Mouse (Mus musculus) brain, adult 10 weeks (tissue): ENCODE results near the gene Camta1. TPM values are rescaled to one million over a fixed set of nuclear protein-coding genes. Genes with fewer than 3 reads are reported as not detected.

Experiments
- polyA plus RNA-seq: library from polyadenylated mRNA; stranded (reverse); fragments of 350-450 nt; fragmentation: Illumina TruSeq; extraction: RNeasy Lipid Tissue Mini Kit (QIAGEN cat#74804); gene quantifications from one replicate; pipeline ENCODE4 v1.2.3, GENCODE M21; 2015; ENCODE audit warnings: low read depth, low replicate concordance

The Camta1 gene
- polyA plus RNA-seq = 179 TPM

DNA sequence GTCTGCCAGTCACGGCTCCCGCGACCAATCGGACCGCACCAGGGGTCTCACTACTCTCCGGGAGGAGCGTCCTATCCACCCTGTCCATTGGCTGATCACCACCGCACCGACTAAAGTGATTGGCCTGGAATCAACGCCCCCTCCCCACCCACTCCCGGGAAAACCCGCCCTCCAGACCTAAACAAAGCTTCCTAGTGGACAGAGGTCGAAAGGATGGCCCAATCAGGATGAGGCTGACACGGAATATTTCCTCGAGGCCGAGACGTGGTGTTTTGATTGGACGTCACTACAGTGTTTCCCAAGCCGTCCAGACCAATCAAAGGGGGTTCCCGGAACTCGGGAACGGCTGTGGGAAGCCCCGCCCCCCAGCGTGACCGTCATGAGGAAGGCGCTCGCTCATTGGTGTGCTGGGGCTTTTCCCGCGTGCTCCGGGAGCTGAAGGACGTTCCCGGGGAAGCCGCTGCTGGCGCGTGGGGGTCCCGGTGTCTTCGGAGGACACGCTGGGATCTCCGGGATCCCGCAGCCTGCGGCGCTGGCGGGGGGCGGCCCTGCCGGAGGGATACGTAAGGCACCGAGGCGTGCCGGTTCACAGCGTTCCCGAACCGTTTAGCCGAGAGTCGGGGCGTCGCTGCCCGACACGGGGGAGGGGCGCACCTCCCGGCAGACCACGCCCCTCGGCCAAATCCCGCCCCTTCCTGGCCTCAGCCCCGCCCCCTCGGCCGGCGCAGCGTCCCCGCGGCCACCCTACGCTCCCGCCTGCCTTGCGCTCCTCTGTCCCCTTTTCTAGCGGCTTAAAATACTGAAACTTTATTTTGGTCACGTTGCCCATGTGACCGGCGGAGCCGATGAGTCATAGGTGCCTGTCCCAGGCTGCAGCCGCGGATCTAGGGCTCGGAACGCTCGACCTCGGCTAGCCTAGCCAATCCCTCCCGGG lies at the start of gene Camta1:
Gene Camta1, minus strand, starts transcription at position 71 of the 934 bp plus-strand sequence.

DNA sequence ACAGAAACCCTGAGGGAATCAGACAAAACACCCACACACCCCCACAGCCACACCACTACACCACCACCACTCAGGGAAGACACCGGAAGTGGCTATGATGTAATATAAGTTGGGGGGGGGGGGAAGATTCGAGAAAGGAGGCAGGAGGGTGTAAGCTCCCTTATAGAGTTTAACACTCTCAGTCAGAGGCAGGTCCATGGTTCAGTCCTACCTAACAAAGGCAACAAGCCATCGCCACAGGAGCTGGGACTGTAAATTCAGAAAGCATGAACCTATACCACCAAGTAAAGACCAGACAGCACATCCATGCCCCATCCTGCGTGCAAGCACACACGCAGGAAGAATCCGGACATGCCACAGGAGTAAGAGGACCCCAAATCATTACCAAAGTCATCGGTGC lies 772.4 kb downstream of the Camta1 start, which contains the start of gene Gm13090:
Gene Gm13090, plus strand, starts transcription at position 301 of the 400 bp plus-strand sequence.

DNA sequence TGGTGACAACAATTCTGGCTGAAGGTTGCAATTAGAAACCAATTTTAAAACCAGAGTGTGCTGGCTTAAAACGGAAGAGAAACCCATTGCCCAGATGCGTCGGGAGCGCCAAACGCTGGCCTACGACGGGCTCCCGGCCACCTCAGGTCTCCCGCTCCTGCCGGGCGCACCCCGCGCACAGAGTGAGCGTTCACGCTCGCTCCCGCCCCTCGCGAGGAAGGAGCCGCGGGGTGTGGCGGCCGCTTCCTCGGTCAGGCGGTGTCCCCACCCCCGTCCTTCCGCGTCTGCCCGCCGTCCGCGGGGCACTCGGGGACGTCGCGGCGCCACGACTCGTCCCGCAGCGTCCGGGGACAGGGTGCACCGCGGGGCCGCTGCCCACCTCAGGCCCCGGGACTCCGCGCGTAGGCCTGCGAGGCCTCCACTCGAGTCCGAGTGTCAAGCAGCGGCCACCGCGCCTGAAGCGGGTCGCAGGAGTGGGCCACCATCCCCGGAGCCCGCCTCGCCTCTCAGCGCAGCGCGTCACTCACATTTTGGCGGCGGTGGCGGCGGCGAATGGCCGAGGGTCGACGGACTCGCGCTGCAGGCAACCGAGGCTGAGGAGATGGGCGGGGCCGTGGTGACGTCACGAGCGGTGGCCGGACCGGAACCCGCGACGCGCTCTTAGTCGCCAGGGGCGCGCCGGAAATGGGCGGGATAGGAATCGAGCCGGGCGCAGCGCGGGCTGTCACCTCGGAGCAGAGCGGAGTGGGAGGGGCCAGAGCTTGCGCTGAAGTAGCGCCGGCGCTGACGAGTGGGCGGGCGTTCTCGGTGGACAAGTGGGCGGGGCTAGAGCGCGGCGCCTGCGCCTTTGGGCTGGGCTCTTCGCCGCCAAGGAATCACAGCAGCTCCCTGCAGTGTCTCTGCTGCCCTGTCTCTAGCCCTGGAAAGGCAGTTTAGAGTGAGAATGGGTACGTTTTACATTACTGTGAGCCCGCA lies 804.0 kb downstream of the Camta1 start, which contains the start of gene Vamp3:
Gene Vamp3, minus strand, starts transcription at position 617 of the 975 bp plus-strand sequence.

DNA sequence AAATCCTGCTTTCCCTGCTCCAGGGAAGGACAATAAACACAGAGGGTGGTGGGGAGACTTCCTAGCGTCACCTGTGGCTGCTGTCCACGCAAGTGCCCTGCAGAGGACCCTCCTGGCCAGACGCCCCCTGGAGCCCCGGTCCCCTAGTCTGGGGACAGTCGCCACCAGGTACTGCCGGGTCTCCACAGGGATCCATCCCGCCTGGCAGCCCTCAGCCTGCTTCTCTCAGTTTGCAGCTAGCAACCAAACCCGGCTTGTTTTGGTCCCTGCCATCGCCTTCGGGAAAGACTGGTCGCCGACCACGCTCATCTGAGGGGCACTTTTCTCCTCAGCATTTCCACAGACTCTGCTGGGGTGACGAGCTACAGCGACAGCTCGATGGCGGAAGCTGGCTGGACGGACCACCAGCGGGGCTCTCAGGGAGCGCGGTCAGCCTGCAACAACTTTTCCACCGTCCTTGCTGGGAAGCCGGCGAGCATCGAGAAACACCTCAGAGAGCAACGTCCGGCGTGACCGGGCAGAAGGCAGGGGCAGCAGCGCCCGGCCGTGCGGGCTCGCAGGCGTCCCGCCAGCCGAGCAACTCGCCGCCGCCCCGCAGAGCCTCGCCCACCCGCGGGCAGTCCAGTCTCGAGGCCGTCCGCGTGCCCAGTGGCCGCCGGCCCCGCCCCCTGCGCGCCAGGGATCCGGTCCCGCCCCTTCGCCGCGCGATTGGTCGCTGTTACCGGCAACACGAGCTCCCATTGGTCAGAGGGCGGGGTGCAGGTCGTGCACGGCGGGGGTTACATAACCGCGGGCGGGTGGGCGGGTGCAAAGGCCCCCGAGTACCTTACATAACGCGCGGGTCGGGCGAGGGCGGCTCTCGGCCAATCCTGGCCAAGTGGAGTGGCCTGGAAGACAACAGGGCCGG lies 817.4 kb downstream of the Camta1 start, which contains the start of gene Per3:
Gene Per3, minus strand, starts transcription at position 629 of the 907 bp plus-strand sequence.

DNA sequence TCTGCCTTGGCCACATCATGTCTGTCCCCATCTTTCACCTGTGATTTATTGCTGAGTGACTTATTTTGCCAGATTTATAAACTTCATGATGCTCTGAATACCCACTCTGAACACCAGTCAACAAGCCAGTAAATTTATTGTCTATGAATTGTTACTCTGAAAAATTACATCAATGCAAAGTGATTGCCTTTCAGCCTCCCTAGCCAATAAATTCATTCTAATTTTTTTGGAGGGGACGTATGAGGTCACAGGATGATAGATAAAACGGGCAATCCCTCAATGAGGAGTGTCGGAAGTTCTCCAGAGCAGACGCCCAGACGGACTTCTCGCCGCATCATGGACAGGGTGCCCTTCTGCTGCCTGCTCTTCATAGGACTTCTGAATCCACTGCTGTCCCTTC lies 864.9 kb downstream of the Camta1 start, which contains the start of gene Uts2:
Gene Uts2, plus strand, starts transcription at position 301 of the 400 bp plus-strand sequence.

DNA sequence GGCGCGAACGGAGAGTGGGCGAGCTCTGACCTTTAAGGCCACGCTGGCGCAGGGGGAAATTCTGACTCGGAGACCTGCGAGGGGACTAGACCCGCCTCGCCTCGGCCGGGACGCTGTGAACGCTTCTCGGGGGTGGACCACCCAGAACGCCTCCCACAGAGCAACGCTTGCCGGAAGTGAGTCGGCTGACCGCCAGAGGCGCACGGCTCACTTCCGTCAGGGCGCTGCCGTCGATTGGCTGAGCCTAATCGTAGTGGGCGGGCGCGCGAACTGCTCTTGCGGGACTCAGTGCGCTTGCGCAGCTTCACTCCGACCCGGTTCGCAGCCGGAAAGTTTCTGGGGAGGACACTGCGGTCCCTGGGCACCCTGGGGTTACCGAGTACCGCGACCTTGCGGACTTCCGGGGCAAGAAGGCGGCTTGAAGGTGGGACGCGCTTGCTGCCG lies 947.4 kb downstream of the Camta1 start, which contains the start of the genes Park7 and Tnfrsf9:
Gene Park7, minus strand, starts transcription at position 148 of the 444 bp plus-strand sequence.
Gene Tnfrsf9, plus strand, starts transcription at position 273 of the 444 bp plus-strand sequence.

Other genes with a start within 250 kb of the Camta1 start
- gene Dnajc11, start 71.8 kb upstream of the Camta1 start, polyA plus RNA-seq = 47.0 TPM
- 15.9 TPM for gene Thap3, start 127.1 kb upstream of the Camta1 start, polyA plus RNA-seq
- gene Phf13, start 134.4 kb upstream of the Camta1 start, polyA plus RNA-seq = 11.1 TPM
- gene Klhl21, start 146.9 kb upstream of the Camta1 start, polyA plus RNA-seq = 8.6 TPM
- gene Zbtb48, start 165.8 kb upstream of the Camta1 start, polyA plus RNA-seq = 11.9 TPM
- not detected for gene Tas1r1, start 176.7 kb upstream of the Camta1 start, polyA plus RNA-seq
- 14.3 TPM for gene Nol9, start 177.4 kb upstream of the Camta1 start, polyA plus RNA-seq
- 41.3 TPM for gene Plekhg5, start 210.6 kb upstream of the Camta1 start, polyA plus RNA-seq